Mouse (Mus musculus) Patski (cell line): ENCODE data around the gene Glt1d1. TPM values are rescaled to one million over a fixed set of nuclear protein-coding genes. Genes with fewer than 3 reads are reported as not detected.

Source experiments
- ATAC-seq: fragments of 100-300 bp; one replicate; pipeline ENCODE4 v1.8.0; 2021
- CTCF ChIA-PET: fragments of 350-600 bp; sonication (Branson Sonifier 250); formaldehyde crosslinking; loops from one replicate; lab custom pipeline; 2022; ENCODE audit warnings: inconsistent platforms; lab: Charles Lee
- POLR2A ChIA-PET: fragments of 350-600 bp; sonication (Branson Sonifier 250); formaldehyde crosslinking; loops from one replicate; lab custom pipeline; 2022; ENCODE audit warnings: antibody characterized with exemption, inconsistent platforms; lab: Charles Lee
- DNase-seq: peaks from one replicate; pipeline ENCODE4 v3.0.0-alpha.2; 2011; ENCODE audit warnings: low read depth, low spot score
- H3K27me3 ChIP-seq: fragments of 371-371 bp; one replicate; pipeline ENCODE4 v1.5.1; 2021
- CTCF ChIP-seq: fragments of 100-300 bp; IDR thresholded peaks from one replicate; pipeline ENCODE4 v1.5.1; 2021
- in situ Hi-C: fragments of 300-500 bp; cut with MboI; formaldehyde crosslinking; loops from 3 replicates; pipeline ENCODE4 v1.11.1; 2018; ENCODE audit warnings: low pct_unique_long_range_greater_than_20kb, mixed read lengths
- polyA plus RNA-seq: library from polyadenylated mRNA; unstranded; gene quantifications from one replicate; pipeline ENCODE4 v1.2.3, GENCODE M21; 2021

The Glt1d1 gene
- polyA plus RNA-seq, 1 experiment from 2014 or later: 0.31 TPM

DNA sequence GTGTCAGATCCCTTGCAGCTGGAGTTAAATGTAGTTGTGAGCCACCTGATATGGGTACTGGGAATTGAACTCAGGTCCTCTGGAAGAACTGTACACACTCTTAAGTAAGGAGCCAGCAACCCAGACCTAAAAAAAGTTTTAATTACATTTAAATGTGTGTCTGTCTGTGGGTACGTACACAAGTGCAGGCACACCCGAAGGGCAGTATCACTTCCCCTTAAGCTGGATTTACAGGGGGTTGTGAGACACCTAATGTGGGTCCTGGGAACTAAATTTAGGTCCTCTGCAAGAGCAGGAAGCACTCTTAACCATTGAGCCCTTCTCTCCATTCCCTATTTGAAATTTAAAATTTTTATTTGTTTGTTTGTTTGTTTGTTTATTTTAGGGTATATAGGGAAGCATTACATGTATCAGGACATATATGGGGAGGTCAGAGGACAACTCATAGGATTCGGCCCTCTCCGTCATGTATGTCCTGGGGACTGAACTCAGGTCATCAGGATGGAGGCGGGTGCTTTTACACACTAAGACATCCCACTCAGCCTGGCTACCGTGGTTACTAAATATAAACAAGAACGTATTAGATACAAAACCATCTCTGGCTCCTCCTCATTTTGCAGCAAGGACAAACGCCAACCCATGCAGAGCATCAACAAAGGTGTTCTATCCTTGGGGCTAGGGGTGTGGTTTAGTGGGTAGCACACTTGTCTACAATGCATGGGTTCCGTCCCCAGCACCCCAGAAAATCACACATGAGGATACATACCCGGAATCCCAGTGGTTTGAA lies 7.4 kb upstream of the Glt1d1 start:
- H3K27me3 ChIP-seq: peaks cover 14% of the 10 kb centered on the region
- in situ Hi-C loops: loop anchor here (25.0 kb wide), 1 partner anchor 1388 kb away; the partner anchor contains the start of genes Ran and Stx2
- ChIA-PET POLR2A (no interaction called here), CTCF (no interaction called here)
- no peak for TF ChIP-seq CTCF
- ATAC-seq (no peak), DNase-seq (no peak)

DNA sequence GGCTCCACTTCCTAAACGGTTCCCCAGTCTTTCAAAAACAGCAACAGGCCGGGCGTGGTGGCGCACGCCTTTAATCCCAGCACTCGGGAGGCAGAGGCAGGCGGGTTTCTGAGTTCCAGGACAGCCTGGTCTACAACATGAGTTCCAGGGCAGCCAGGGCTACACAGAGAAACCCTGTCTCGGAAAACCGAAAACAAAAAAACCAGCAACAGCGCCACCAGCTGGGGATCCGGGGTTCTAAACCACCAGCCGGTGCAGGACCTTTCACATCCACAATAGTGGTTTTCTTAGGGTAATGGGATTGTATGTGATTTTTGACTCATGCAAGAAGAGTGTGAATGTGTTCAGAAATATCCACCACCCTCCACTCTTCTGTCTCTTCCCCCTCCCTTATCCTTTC lies 4.8 kb upstream of the Glt1d1 start:
- peaks cover 19% of the 10 kb centered on the region for H3K27me3 ChIP-seq
- no peak for ATAC-seq
- DNase-seq: no peak
- TF ChIP-seq CTCF: no peak
- ChIA-PET CTCF (no interaction called here), POLR2A (no interaction called here)
- in situ Hi-C loops: no loop called here

DNA sequence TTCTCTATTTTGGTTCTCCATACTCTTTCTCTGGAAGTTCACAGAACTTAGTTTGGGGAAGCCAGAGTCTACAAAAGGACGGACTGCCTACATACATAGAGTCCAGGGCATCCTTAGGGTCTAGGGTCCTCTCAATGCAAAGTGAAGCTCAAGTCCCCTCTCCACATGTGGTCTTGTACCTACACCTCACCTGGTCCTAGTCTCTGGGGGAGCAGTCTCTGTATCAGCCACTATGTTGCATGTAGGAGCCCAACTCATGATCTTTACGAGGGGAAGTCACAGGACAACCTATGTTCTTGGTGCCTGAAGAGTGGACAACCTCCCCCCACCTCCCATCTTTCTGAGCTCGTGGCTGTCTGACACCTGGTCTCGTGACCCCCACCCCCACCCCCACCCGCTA lies 391 bp upstream of the Glt1d1 start:
- peaks cover 10% of the 10 kb centered on the region for H3K27me3 ChIP-seq
- DNase-seq (no peak), ATAC-seq (no peak)
- POLR2A ChIA-PET: no interaction called here
- CTCF ChIA-PET: no interaction called here
- in situ Hi-C loops: no loop called here
- TF ChIP-seq CTCF: no peak

DNA sequence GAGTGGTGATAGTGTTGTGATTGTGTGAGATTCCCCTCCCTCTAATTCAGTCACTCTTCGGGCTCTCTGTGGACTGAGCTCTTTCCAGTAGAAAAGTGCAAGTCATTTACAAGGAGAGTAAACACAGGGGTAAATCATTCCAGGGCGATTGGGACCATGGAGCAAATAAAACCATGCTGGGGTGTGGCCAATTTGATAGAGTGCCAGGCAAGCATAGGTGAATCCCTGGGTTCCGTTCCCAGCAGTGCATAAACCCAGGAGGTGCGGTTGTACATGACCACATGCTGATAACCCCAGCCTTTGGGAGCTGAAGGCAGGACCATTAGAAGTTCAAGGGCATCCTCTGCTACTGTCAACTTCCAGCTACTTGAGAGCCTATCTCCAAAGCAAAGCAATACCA lies 1.1 kb downstream of the Glt1d1 start:
- H3K27me3 ChIP-seq: peaks cover 10% of the 10 kb centered on the region
- ATAC-seq (no peak), DNase-seq (no peak)
- TF ChIP-seq CTCF: no peak
- ChIA-PET CTCF (no interaction called here), POLR2A (interaction anchor here (1.2 kb wide), 1 partner anchor 17 kb away, joined by 3 read pairs; no protein-coding TSS in a partner anchor)
- in situ Hi-C loops: no loop called here

DNA sequence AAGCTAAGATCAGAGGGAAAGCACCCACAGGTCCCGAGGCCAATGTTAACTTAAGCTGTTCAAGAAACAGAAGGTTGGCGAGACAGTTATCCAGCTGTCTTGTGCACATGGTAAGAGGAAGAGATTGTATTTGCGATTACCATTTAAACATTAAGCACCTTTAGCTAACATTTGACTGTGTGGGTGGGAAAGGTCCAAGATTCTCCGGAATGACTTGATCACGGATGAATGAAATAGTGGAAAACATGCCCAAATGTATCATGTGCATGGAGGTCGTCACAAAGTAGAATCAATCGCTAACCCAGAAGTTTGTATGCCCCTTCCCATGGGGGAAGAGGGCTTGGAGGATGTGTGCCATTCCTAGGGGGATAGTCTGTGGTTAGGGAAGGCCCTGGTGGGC lies 1.6 kb downstream of the Glt1d1 start:
- peaks cover 10% of the 10 kb centered on the region for H3K27me3 ChIP-seq
- TF ChIP-seq CTCF: no peak
- ChIA-PET CTCF (no interaction called here), POLR2A (interaction anchor here (1.2 kb wide), 1 partner anchor 17 kb away, joined by 3 read pairs; no protein-coding TSS in a partner anchor)
- no peak for ATAC-seq
- no peak for DNase-seq
- in situ Hi-C loops: no loop called here

DNA sequence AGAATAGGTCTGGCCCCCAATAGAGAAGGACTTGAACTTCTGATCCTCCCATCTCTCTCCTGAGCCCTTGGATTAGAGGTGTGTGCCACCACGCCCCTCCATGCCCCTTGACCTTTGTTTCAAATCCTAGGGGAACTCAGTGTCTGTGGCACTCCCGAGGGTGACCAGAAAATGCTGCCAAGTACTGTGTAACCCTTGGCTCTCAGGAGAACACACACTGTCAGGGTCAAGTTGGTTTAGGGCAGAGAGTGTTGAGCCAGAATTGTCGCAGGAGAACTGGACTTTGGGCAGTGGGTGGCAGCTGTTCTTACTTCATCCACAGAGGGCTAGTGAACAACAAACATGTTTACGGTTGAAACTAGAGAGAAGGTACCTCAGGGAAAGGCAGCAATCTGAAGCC lies 5.6 kb downstream of the Glt1d1 start:
- H3K27me3 ChIP-seq: peaks cover under 1% of the 10 kb centered on the region
- DNase-seq: no peak
- no peak for ATAC-seq
- POLR2A ChIA-PET: no interaction called here
- CTCF ChIA-PET: no interaction called here
- in situ Hi-C loops: no loop called here
- TF ChIP-seq CTCF: no peak

GRCm38 (mm10) chr5:127638177-127638576 lies 6.1 kb downstream of the Glt1d1 start:
- DNase-seq (no peak), ATAC-seq (no peak)
- ChIA-PET POLR2A (no interaction called here), CTCF (no interaction called here)
- no peak for TF ChIP-seq CTCF
- in situ Hi-C loops: no loop called here
- H3K27me3 ChIP-seq: no peaks in the 10 kb centered on the region

GRCm38 (mm10) chr5:127639067-127639605 lies 7.1 kb downstream of the Glt1d1 start:
- in situ Hi-C loops: no loop called here
- POLR2A ChIA-PET: no interaction called here
- ATAC-seq: no peak

DNA sequence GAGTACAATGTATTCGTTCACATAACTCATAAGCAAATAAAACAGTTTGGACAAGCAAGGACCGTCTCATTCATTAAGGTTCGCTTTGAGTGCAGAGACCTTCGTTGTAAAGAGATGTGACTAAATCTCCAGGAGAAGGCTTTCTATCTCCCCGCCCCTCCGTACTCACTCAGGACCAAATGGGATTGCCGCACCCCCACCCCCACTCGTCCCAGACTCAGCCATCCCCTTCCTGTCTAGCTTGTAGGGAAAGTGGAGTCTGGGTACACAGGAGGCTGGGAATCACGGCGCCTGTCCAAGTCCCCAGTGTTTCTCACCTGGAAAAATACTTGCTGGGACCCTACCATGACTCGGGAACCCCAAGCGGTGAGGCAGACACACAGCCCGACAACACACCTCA lies 7.6 kb downstream of the Glt1d1 start:
- POLR2A ChIA-PET: no interaction called here
- in situ Hi-C loops: no loop called here
- H3K27me3 ChIP-seq: no peaks in the 10 kb centered on the region
- CTCF ChIA-PET: no interaction called here
- no peak for TF ChIP-seq CTCF
- DNase-seq (no peak), ATAC-seq (no peak)

More at GRCm38 (mm10) chr5:127639067-127639605, 7.1 kb downstream of the Glt1d1 start:
- CTCF ChIA-PET: no interaction called here
- no peaks in the 10 kb centered on the region for H3K27me3 ChIP-seq
- DNase-seq: no peak
- TF ChIP-seq CTCF: no peak

DNA sequence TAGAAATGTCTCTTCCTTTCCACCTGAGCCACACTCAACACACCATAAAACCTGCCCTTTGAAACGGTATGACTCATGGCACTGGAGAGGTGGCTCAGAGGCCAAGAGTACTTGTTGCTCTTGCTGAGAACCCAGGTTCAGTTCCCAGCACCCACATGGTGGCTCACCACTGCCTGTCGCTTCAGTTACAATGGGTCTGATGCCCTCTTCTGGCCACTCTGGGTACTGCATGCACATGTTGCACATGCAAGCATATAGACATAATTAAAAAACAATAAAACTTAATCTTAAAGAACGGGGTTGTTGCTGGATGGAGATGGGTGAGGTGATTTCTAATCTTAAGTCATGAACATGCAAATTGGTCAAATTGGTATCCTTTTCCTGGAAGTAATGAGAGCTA lies 8.3 kb downstream of the Glt1d1 start:
- TF ChIP-seq CTCF: no peak
- POLR2A ChIA-PET: no interaction called here
- no peak for ATAC-seq
- CTCF ChIA-PET: no interaction called here
- DNase-seq: no peak
- no peaks in the 10 kb centered on the region for H3K27me3 ChIP-seq
- in situ Hi-C loops: no loop called here

DNA sequence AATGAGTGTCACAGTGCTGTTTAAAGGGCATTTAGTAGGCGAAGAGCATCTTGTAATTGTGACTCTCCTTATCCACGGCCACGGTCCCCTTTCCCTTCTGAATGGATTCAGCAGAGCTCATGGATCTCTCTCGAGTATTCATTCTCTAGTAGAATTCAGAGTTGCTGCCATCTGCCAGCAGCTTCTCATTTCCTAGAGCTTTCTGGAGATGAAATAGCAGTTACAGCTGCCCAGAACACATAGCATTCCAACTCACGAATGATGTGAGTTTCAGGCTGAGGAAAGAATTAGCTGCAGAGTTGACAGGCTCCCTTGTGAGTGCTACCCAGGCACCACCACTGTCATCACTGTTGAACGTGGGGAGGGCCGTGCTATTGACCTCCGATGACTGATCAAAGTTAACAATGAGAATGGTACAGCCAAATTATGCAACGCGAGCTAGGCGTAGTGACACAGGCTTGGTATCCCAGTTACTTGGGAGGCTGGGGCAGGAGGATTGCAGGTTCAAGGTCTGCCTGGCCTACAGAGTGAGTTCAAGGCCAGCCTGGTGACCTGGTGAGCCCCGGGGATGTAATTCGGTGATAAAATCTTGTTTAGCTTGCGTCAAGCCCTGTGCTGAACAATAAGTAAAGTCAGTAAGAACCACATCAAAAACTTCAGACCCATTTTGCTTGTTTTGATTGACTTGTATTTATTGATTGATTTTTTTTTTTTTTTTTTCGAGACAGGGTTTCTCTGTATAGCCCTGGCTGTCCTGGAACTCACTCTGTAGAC lies 9.3 kb downstream of the Glt1d1 start:
- no peak for TF ChIP-seq CTCF
- ATAC-seq (no peak), DNase-seq (no peak)
- H3K27me3 ChIP-seq: no peaks in the 10 kb centered on the region
- in situ Hi-C loops: no loop called here
- POLR2A ChIA-PET: no interaction called here
- CTCF ChIA-PET: no interaction called here
